In the genomic region with DNA sequence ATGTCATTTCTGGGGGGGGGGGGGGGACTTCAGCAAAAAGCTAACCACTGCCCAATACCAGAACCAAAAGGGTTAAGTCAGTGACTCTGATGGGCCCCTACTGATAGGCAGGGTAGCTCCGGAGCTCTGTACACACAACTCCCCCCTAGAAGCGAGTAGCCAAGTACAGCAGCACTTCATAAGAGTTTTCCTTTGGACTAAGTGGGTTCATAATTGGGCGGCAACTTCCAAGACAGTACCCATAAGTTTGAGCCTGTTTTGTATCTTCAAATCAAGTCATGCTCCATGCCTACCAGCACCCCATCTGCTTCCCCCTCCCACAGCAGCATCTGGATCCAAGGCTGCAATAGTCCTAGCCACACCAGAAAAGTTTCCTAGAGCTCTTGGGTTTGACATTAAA, we compare ENCODE assay signal across 9 mouse cellular contexts. TPM values are rescaled to one million over a fixed set of nuclear protein-coding genes. Genes with fewer than 3 reads are reported as not detected.
A peak's percentile ranks its signal among the peaks of the same experiment; 100 is the strongest.
DNase-seq lines count a peak whose midpoint lies in the region; ATAC-seq lines count a peak whose summit lies in the region.
"Had no signal": no experiment of that assay in that cellular context is flagged by ENCODE, and none has a peak within 500 bp of the region (broad histone marks: within the 10 kb centered on the region; RNA-seq: fewer than 3 reads in every experiment).

No protein-coding gene starts in this region.

- 43% methylated on average over 3 of the region's 3 CpGs for WGBS in liver, embryonic 11.5 days
- WGBS in embryonic facial prominence, embryonic 12.5 days: 76% methylated on average over 3 of the region's 3 CpGs
- WGBS in hindbrain, embryonic 16.5 days: 75% methylated on average over 3 of the region's 3 CpGs
- 83% methylated on average over 3 of the region's 3 CpGs for WGBS in midbrain, embryonic 14.5 days

- H3K9me3 ChIP-seq in liver, embryonic 11.5 days (ENCODE audit: control insufficient read depth, low read length): no peaks in the 10 kb centered on the region
- H3K9me3 ChIP-seq in embryonic facial prominence, embryonic 12.5 days: no peaks in the 10 kb centered on the region
- H3K9me3 ChIP-seq in hindbrain, embryonic 16.5 days (ENCODE audit: control insufficient read depth, low read length): no peaks in the 10 kb centered on the region
- no peaks in the 10 kb centered on the region for H3K9me3 ChIP-seq in midbrain, embryonic 14.5 days (ENCODE audit: control insufficient read depth, low read length)

- H3K36me3 ChIP-seq in liver, embryonic 11.5 days (ENCODE audit: control insufficient read depth, insufficient read depth, low read length): peaks cover 22% of the 10 kb centered on the region
- peaks cover 41% of the 10 kb centered on the region for H3K36me3 ChIP-seq in embryonic facial prominence, embryonic 12.5 days
- peaks cover 20% of the 10 kb centered on the region for H3K36me3 ChIP-seq in hindbrain, embryonic 16.5 days (ENCODE audit: control insufficient read depth, insufficient read depth, low read length)
- peaks cover 47% of the 10 kb centered on the region for H3K36me3 ChIP-seq in midbrain, embryonic 14.5 days (ENCODE audit: control insufficient read depth, insufficient read depth, low read length)

- H3K9ac ChIP-seq in liver, embryonic 11.5 days (ENCODE audit: low read depth, low read length): peak overlapping the region; percentile 93
- no peak overlapping the region for H3K9ac ChIP-seq in embryonic facial prominence, embryonic 12.5 days
- no peak overlapping the region for H3K9ac ChIP-seq in hindbrain, embryonic 16.5 days (ENCODE audit: low read depth, low read length)
- no peak overlapping the region for H3K9ac ChIP-seq in midbrain, embryonic 14.5 days (replicated peaks; ENCODE audit: low read length)

- H3K4me1 ChIP-seq in liver, embryonic 11.5 days (replicated peaks; ENCODE audit: control insufficient read depth, insufficient read depth, low read length): peaks cover 18% of the 10 kb centered on the region
- H3K4me1 ChIP-seq in embryonic facial prominence, embryonic 12.5 days: peaks cover 18% of the 10 kb centered on the region
- peaks cover 21% of the 10 kb centered on the region for H3K4me1 ChIP-seq in hindbrain, embryonic 16.5 days (ENCODE audit: control insufficient read depth, insufficient read depth, low read depth, low read length)
- H3K4me1 ChIP-seq in midbrain, embryonic 14.5 days (ENCODE audit: control insufficient read depth, insufficient read depth, low read length): peaks cover 16% of the 10 kb centered on the region

- H3K4me2 ChIP-seq in liver, embryonic 11.5 days: peak overlapping the region; percentile 85
- peak overlapping the region; percentile 61 for H3K4me2 ChIP-seq in embryonic facial prominence, embryonic 12.5 days (replicated peaks)
- H3K4me2 ChIP-seq in hindbrain, embryonic 16.5 days (ENCODE audit: low read length): peak overlapping the region; percentile 72
- H3K4me2 ChIP-seq in midbrain, embryonic 14.5 days (ENCODE audit: low read length): peak overlapping the region; percentile 84

- no peaks in the 10 kb centered on the region for H3K27me3 ChIP-seq in liver, embryonic 11.5 days (replicated peaks; ENCODE audit: control insufficient read depth, insufficient read depth, low read length)
- H3K27me3 ChIP-seq in embryonic facial prominence, embryonic 12.5 days: no peaks in the 10 kb centered on the region
- H3K27me3 ChIP-seq in hindbrain, embryonic 16.5 days (replicated peaks; ENCODE audit: control insufficient read depth, insufficient read depth, low read length): no peaks in the 10 kb centered on the region
- H3K27me3 ChIP-seq in midbrain, embryonic 14.5 days (ENCODE audit: control insufficient read depth, insufficient read depth, low read length): no peaks in the 10 kb centered on the region

- H3K4me3 ChIP-seq in liver, embryonic 11.5 days (ENCODE audit: low read depth, low read length): peak overlapping the region; percentile 89
- H3K4me3 ChIP-seq in embryonic facial prominence, embryonic 12.5 days: no peak overlapping the region
- H3K4me3 ChIP-seq in hindbrain, embryonic 16.5 days (ENCODE audit: low read length): no peak overlapping the region
- peak overlapping the region; percentile 96; the same call in 1 of the 2 replicates for H3K4me3 ChIP-seq in midbrain, embryonic 14.5 days (replicated peaks; ENCODE audit: low read depth, low read length)

- no peak overlapping the region for H3K27ac ChIP-seq in liver, embryonic 11.5 days (ENCODE audit: low read depth, low read length)
- H3K27ac ChIP-seq in embryonic facial prominence, embryonic 12.5 days: no peak overlapping the region
- H3K27ac ChIP-seq in hindbrain, embryonic 16.5 days (ENCODE audit: low read depth, low read length): no peak overlapping the region
- no peak overlapping the region for H3K27ac ChIP-seq in midbrain, embryonic 14.5 days (replicated peaks; ENCODE audit: low read depth, low read length)

- ATAC-seq in liver, embryonic 11.5 days (replicated peaks; ENCODE audit: low FRiP score): no peak
- ATAC-seq in embryonic facial prominence, embryonic 12.5 days (ENCODE audit: insufficient number of reproducible peaks, insufficient read depth, low FRiP score, low TSS enrichment): no peak
- ATAC-seq in hindbrain, embryonic 16.5 days: no peak
- no peak for ATAC-seq in midbrain, embryonic 14.5 days (ENCODE audit: low FRiP score, low TSS enrichment)
- no peak for ATAC-seq in cerebellum, adult (ENCODE audit: insufficient number of reproducible peaks, low FRiP score, low TSS enrichment)
- no peak for ATAC-seq in CD4-positive, CD25-positive, alpha-beta regulatory T cell, adult 4 months

- no peak for DNase-seq in liver, embryonic 11.5 days (ENCODE audit: low spot score)
- DNase-seq in liver: no peak
- no peak for DNase-seq in midbrain, embryonic 14.5 days
- DNase-seq in adrenal gland, postnatal 36 days: no peak
- DNase-seq: cerebellum, adult 11 months had no signal

RNA-seq across cellular contexts. Expression of gene Nxf1, which starts 1.2 kb away (rescaled TPM):
- polyA plus RNA-seq in liver, embryonic 11.5 days (2014; fragmentation: Nextera tagmentation; extraction: Ambion mirVana): 197 and 198 TPM in 2 replicates
- polyA plus RNA-seq in embryonic facial prominence, embryonic 12.5 days (2016; fragmentation: Nextera tagmentation; extraction: Ambion mirVana): 218 and 221 TPM in 2 replicates
- polyA plus RNA-seq in hindbrain, embryonic 16.5 days (2015; fragmentation: Nextera tagmentation; extraction: Ambion mirVana): 120 and 140 TPM in 2 replicates
- polyA plus RNA-seq in midbrain, embryonic 14.5 days (2014; fragmentation: Nextera tagmentation; extraction: Ambion mirVana): 146 and 171 TPM in 2 replicates
- 100 to 1,000 TPM in 1 of 2 experiments, 10 to 100 TPM in 1; 94.7 to 144 TPM for total RNA-seq in adrenal gland, postnatal 36 days (2021)
- polyA plus RNA-seq in CD4-positive, CD25-positive, alpha-beta regulatory T cell, adult 4 months (2017; shearing (Covaris generic)): 100 to 1,000 TPM; 163 to 188 TPM

RNA-seq across cellular contexts. Expression of gene Stx5a, which starts 14.4 kb away (rescaled TPM):
- 69.5 and 73.1 TPM in 2 replicates for polyA plus RNA-seq in liver, embryonic 11.5 days (2014; fragmentation: Nextera tagmentation; extraction: Ambion mirVana)
- 165 and 172 TPM in 2 replicates for polyA plus RNA-seq in embryonic facial prominence, embryonic 12.5 days (2016; fragmentation: Nextera tagmentation; extraction: Ambion mirVana)
- 109 and 119 TPM in 2 replicates for polyA plus RNA-seq in hindbrain, embryonic 16.5 days (2015; fragmentation: Nextera tagmentation; extraction: Ambion mirVana)
- polyA plus RNA-seq in midbrain, embryonic 14.5 days (2014; fragmentation: Nextera tagmentation; extraction: Ambion mirVana): 102 and 110 TPM in 2 replicates
- 10 to 100 TPM; 83.6 to 92.9 TPM for total RNA-seq in adrenal gland, postnatal 36 days (2021)
- 100 to 1,000 TPM; 132 to 165 TPM for polyA plus RNA-seq in CD4-positive, CD25-positive, alpha-beta regulatory T cell, adult 4 months (2017; shearing (Covaris generic))

RNA-seq across cellular contexts. Expression of gene 1700092M07Rik, which starts 15.1 kb away (rescaled TPM):
- polyA plus RNA-seq in liver, embryonic 11.5 days (2014; fragmentation: Nextera tagmentation; extraction: Ambion mirVana): 1.7 and 2.0 TPM in 2 replicates
- polyA plus RNA-seq in embryonic facial prominence, embryonic 12.5 days (2016; fragmentation: Nextera tagmentation; extraction: Ambion mirVana): 2.6 and 2.7 TPM in 2 replicates
- 1.5 and 1.6 TPM in 2 replicates for polyA plus RNA-seq in hindbrain, embryonic 16.5 days (2015; fragmentation: Nextera tagmentation; extraction: Ambion mirVana)
- 0.97 and 1.1 TPM in 2 replicates for polyA plus RNA-seq in midbrain, embryonic 14.5 days (2014; fragmentation: Nextera tagmentation; extraction: Ambion mirVana)
- total RNA-seq in adrenal gland, postnatal 36 days (2021): 1 to 10 TPM in 1 of 2 experiments, under 1 TPM in 1; 0.82 to 1.0 TPM
- under 1 TPM in 1 of 2 experiments, not detected in 1; 0.75 TPM for polyA plus RNA-seq in CD4-positive, CD25-positive, alpha-beta regulatory T cell, adult 4 months (2017; shearing (Covaris generic))

RNA-seq across cellular contexts. Expression of gene Tmem223, which starts 15.1 kb away (rescaled TPM):
- polyA plus RNA-seq in liver, embryonic 11.5 days (2014; fragmentation: Nextera tagmentation; extraction: Ambion mirVana): 116 and 123 TPM in 2 replicates
- polyA plus RNA-seq in embryonic facial prominence, embryonic 12.5 days (2016; fragmentation: Nextera tagmentation; extraction: Ambion mirVana): 202 and 221 TPM in 2 replicates
- 200 and 220 TPM in 2 replicates for polyA plus RNA-seq in hindbrain, embryonic 16.5 days (2015; fragmentation: Nextera tagmentation; extraction: Ambion mirVana)
- polyA plus RNA-seq in midbrain, embryonic 14.5 days (2014; fragmentation: Nextera tagmentation; extraction: Ambion mirVana): 270 and 278 TPM in 2 replicates
- total RNA-seq in adrenal gland, postnatal 36 days (2021): 100 to 1,000 TPM; 113 to 127 TPM
- 100 to 1,000 TPM; 117 to 124 TPM for polyA plus RNA-seq in CD4-positive, CD25-positive, alpha-beta regulatory T cell, adult 4 months (2017; shearing (Covaris generic))

RNA-seq across cellular contexts. Expression of gene Tmem179b, which starts 18.6 kb away (rescaled TPM):
- 116 and 119 TPM in 2 replicates for polyA plus RNA-seq in liver, embryonic 11.5 days (2014; fragmentation: Nextera tagmentation; extraction: Ambion mirVana)
- 48.4 and 54.1 TPM in 2 replicates for polyA plus RNA-seq in embryonic facial prominence, embryonic 12.5 days (2016; fragmentation: Nextera tagmentation; extraction: Ambion mirVana)
- 30.4 and 32.1 TPM in 2 replicates for polyA plus RNA-seq in hindbrain, embryonic 16.5 days (2015; fragmentation: Nextera tagmentation; extraction: Ambion mirVana)
- 24.8 and 32.4 TPM in 2 replicates for polyA plus RNA-seq in midbrain, embryonic 14.5 days (2014; fragmentation: Nextera tagmentation; extraction: Ambion mirVana)
- total RNA-seq in adrenal gland, postnatal 36 days (2021): 10 to 100 TPM; 44.8 to 69.2 TPM
- polyA plus RNA-seq in CD4-positive, CD25-positive, alpha-beta regulatory T cell, adult 4 months (2017; shearing (Covaris generic)): 100 to 1,000 TPM in 1 of 2 experiments, 10 to 100 TPM in 1; 85.6 to 101 TPM

Comparison
In these comparisons a context has a peak if more than half of its experiments do, and no peak if none do; other contexts are left out.
1. H3K4me3 ChIP-seq: peak in liver, embryonic 11.5 days (single experiment) and midbrain, embryonic 14.5 days (single experiment); none in embryonic facial prominence, embryonic 12.5 days (single experiment) and hindbrain, embryonic 16.5 days (single experiment).
2. Peak in every context shown above with its lines, with median percentiles within 50 percentile points of each other: H3K4me2 ChIP-seq.